Mouse (Mus musculus): Measurements from ENCODE around the gene Bcl11a. TPM values are rescaled to one million over a fixed set of nuclear protein-coding genes. Genes with fewer than 3 reads are reported as not detected.

Gene Bcl11a
- polyA plus RNA-seq, 1 experiment: 6.5 TPM

DNA sequence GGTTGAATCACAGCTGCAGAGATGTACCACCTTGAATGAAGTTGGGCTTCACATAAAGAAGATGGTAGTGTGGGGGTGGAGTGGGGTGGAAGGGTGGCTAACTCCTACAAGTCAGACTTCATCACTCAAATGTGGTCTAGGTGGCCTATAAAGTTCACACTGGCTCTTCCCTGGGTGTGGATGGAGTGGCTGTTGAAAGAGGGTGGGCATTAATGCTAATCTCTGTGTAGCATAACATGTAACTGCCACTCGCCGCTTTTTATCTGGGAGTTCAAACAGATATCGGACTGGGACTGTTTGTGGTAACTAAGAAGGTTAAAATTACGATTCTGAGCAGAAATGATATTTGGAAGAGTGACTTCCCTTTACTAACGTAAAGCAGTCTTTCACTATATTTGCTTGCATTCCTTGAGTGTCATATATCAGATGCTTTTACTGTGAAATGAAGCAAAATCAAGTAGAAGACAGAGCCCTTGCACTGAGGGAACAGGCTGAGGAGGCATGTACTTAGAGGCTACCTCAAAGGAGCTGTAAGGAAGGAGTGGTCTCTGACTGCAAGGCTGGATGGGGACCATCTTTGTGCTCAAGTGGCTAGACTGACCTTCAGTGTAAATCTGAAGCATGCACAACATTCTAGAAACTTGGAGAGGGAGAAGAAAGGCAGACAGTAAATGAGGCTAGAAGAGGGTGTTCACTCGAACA, 58.4 kb downstream of the Bcl11a start:
- H3K4me3 ChIP-seq (replicated peaks): peak overlapping the region; percentile 35
- H3K36me3 ChIP-seq (replicated peaks; ENCODE audit: low read length): peaks cover 4% of the 10 kb centered on the region
- TF ChIP-seq GATA1 (IDR thresholded peaks at IDR 0.05; ENCODE audit: borderline replicate concordance, low read length): no peak

DNA sequence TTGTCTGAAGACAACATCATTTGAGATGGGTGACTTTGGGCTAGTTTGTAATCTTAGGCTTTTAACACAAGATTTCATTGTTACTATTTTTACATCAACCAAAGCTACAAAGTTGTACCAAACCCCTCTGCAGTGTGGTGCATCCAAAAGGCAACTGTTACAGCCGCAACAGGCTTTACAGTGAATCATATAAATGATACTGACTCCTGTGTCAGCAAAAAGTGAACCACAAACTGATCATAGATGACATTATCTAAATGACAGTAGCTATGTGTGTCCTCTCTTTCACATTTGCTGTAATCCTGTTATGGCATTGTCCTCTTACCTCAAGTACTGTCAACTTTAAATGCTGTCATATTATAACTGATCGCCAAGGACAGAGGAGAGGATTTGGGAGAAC, 60.0 kb downstream of the Bcl11a start:
- Histone ChIP-seq H3K36me3 (replicated peaks; ENCODE audit: low read length) (peaks cover 4% of the 10 kb centered on the region), H3K4me1 (peaks cover 95% of the 10 kb centered on the region), H3K9me3 (no peaks in the 10 kb centered on the region), H3K4me3 (replicated peaks) (no peak overlapping the region), H3K27me3 (replicated peaks) (no peaks in the 10 kb centered on the region)
- TF ChIP-seq FLI1 (IDR thresholded peaks at IDR 0.05; ENCODE audit: low read length) (no peak), GATA1 (IDR thresholded peaks at IDR 0.05; ENCODE audit: borderline replicate concordance, low read length) (no peak)

More for the DNA sequence above, 58.4 kb downstream of the Bcl11a start:
- Histone ChIP-seq H3K27me3 (replicated peaks) (no peaks in the 10 kb centered on the region), H3K4me1 (peaks cover 94% of the 10 kb centered on the region), H3K9me3 (no peaks in the 10 kb centered on the region)

DNA sequence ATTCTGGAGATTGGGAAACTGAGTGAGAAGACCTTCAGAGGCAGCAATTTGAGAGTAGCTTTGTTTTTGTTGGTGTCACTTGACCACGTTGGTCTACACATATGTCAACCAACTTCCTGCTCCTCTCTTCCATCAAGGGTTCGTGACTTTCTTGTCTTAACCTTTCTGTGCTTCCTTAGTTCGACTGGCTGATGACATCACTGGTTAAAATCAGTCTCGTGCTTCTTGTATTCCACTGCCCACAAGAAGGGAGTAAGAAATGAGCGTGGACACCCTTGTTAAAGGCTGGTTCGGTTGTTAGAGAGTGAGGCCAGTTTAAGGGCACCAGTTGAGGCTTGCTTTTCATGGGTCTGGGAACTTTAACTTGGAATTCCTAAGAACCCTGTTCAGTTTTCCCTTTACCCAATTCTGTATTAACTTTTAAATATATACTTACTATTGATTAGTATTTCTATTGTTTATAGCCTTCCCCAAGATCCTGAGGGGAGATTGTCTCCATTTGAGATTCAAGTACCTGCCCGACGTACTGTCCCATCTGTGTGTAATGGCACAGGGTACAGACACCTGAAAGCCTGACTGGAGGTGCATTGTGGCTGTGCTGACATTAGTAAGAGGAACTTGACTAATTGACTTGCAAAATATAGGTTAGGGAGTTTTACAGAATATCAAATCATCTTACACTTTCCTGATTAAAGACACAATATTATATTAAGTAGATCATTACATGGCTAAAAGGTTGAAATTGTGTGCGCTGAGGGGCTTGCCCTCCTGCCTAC, 60.9 kb downstream of the Bcl11a start:
- Histone ChIP-seq H3K27me3 (replicated peaks) (no peaks in the 10 kb centered on the region), H3K9me3 (no peaks in the 10 kb centered on the region), H3K4me1 (peaks cover 89% of the 10 kb centered on the region), H3K36me3 (replicated peaks; ENCODE audit: low read length) (peaks cover 4% of the 10 kb centered on the region), H3K4me3 (replicated peaks) (peak overlapping the region; percentile 47)
- TF ChIP-seq FLI1 (IDR thresholded peaks at IDR 0.05; ENCODE audit: low read length): no peak
- no peak for TF ChIP-seq GATA1 (IDR thresholded peaks at IDR 0.05; ENCODE audit: borderline replicate concordance, low read length)

DNA sequence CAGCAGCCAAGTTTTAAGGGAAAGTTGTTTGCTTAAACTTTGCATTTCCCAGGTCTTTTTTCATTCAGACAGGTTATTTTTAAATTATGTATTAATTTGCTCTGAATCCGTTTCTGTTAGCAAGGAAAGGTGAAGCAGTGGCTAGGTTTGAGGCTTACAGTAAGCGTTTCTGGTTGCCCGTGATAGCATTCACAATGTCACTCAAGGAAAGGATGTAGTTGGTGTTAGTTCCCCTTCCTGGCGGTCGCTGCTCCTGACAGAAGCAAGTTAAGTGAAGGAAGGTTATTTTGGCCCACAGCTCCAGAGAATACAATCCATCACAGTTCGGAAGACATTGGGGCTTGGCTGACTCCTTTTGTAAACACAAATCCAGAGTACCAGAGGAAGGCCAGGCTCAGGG, 61.6 kb downstream of the Bcl11a start:
- TF ChIP-seq GATA1 (IDR thresholded peaks at IDR 0.05; ENCODE audit: borderline replicate concordance, low read length) (no peak; the same call in 2 of the 3 replicates), FLI1 (IDR thresholded peaks at IDR 0.05; ENCODE audit: low read length) (no peak)
- Histone ChIP-seq H3K27me3 (replicated peaks) (no peaks in the 10 kb centered on the region), H3K4me3 (replicated peaks) (peak overlapping the region; percentile 62), H3K9me3 (no peaks in the 10 kb centered on the region), H3K4me1 (peaks cover 91% of the 10 kb centered on the region), H3K36me3 (replicated peaks; ENCODE audit: low read length) (peaks cover 4% of the 10 kb centered on the region)

DNA sequence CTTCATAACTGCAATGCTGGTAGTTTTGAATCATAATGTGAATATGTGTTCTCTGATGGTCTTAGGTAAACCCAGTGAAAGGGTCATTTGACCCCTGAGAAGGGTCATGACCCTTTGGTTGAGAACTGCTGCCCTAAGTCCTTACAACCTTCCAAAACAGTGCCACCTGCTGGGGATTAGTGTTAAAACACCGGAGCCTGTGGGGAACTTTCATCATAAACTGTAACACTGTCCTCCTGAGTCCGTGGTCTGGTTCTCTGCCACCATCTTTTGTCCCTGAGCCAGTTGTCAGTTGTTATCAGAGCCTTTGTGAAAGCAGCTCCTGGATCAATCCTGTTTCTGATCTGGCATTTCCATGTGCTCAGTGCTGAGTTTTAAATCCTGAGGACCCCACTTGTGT, 62.1 kb downstream of the Bcl11a start:
- Histone ChIP-seq H3K4me1 (peaks cover 91% of the 10 kb centered on the region), H3K27me3 (replicated peaks) (no peaks in the 10 kb centered on the region), H3K9me3 (no peaks in the 10 kb centered on the region), H3K36me3 (replicated peaks; ENCODE audit: low read length) (peaks cover 4% of the 10 kb centered on the region), H3K4me3 (replicated peaks) (no peak overlapping the region)
- TF ChIP-seq GATA1 (IDR thresholded peaks at IDR 0.05; ENCODE audit: borderline replicate concordance, low read length): no peak
- no peak for TF ChIP-seq FLI1 (IDR thresholded peaks at IDR 0.05; ENCODE audit: low read length)

DNA sequence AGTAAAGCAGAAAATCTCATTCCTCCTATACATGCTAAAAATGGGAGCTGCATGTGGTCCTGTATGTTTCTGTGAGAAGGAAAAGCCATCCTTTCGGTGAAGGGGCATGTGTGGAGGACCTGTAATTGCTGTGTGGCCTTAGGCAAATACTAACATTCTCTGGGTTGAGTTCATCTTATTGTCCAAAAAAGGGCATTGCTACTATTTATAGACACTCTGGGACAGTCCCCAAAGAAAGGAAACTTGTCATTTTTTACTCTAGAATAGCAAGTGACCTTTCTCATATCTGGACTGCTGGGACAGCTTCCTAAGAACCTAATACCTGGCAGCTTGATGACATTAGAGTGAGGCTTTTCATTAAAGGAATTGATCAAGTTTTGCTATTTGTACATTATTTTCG, 63.1 kb downstream of the Bcl11a start:
- TF ChIP-seq FLI1 (IDR thresholded peaks at IDR 0.05; ENCODE audit: low read length): no peak
- Histone ChIP-seq H3K4me3 (replicated peaks) (no peak overlapping the region), H3K27me3 (replicated peaks) (no peaks in the 10 kb centered on the region), H3K4me1 (peaks cover 92% of the 10 kb centered on the region), H3K9me3 (no peaks in the 10 kb centered on the region), H3K36me3 (replicated peaks; ENCODE audit: low read length) (peaks cover 4% of the 10 kb centered on the region)

DNA sequence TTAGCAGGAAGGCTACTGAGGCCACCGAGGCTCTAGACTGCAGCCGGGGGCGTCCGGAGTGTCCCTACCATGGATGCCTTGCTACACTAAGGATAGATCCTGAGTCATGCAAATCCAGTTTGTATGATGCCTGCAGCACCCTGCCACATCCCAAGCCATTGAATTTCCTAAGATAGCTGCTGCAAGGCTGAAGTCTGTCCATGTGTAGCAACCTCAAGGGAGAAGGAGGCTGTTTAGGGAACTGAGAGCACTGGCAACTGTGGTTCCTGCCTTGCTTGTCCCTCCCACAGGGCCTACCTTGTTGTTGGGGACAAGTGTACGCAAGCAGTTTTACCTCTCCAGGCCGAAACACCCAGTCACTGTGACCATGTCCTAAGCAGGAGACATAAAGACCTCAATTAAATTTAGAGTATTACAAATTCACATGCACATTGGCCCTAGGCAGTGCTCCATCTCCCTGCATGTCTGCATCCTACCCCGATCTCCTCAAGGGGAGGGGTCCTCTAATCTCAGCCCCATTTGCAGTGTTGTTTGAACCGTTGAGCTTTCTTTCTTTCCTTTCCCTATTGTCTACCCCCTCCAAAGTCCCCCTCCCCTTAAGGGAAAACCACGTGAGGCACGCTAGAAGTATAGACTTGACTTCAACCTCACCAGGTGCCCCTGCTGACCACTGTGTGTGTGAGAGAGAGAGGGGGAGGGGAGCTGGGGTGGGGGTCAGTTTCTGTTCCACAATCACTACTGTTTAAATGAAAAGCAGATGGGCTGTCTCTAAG, 63.8 kb downstream of the Bcl11a start:
- H3K4me3 ChIP-seq (replicated peaks): peak overlapping the region; percentile 9
- no peaks in the 10 kb centered on the region for H3K9me3 ChIP-seq
- peaks cover 4% of the 10 kb centered on the region for H3K36me3 ChIP-seq (replicated peaks; ENCODE audit: low read length)
- peaks cover 92% of the 10 kb centered on the region for H3K4me1 ChIP-seq
- TF ChIP-seq FLI1 (IDR thresholded peaks at IDR 0.05; ENCODE audit: low read length) (no peak), GATA1 (IDR thresholded peaks at IDR 0.05; ENCODE audit: borderline replicate concordance, low read length) (no peak)
- no peaks in the 10 kb centered on the region for H3K27me3 ChIP-seq (replicated peaks)

DNA sequence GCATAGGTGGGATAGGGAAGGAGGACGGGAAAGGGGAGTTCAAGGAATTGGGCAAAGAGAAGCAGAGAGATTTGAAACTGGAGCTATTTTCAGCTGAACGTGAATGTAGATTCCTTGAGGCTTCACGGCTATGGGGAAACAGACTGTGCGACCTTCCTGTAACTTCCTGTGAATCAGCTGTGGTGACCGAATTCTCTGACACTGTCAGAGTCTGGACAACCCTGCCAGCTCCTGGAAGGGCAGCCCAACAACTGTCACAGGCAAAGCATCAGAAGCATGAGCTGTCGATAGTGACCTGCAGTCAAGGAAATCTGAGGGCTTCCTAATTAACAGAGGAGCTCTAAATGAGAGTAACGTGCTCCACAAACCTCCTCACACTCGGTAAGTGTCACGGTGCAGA, 64.5 kb downstream of the Bcl11a start:
- H3K4me1 ChIP-seq: peaks cover 91% of the 10 kb centered on the region
- no peaks in the 10 kb centered on the region for H3K9me3 ChIP-seq
- no peaks in the 10 kb centered on the region for H3K27me3 ChIP-seq (replicated peaks)
- H3K36me3 ChIP-seq (replicated peaks; ENCODE audit: low read length): peaks cover 4% of the 10 kb centered on the region
- TF ChIP-seq GATA1 (IDR thresholded peaks at IDR 0.05; ENCODE audit: borderline replicate concordance, low read length) (no peak), FLI1 (IDR thresholded peaks at IDR 0.05; ENCODE audit: low read length) (no peak)
- no peak overlapping the region for H3K4me3 ChIP-seq (replicated peaks)

DNA sequence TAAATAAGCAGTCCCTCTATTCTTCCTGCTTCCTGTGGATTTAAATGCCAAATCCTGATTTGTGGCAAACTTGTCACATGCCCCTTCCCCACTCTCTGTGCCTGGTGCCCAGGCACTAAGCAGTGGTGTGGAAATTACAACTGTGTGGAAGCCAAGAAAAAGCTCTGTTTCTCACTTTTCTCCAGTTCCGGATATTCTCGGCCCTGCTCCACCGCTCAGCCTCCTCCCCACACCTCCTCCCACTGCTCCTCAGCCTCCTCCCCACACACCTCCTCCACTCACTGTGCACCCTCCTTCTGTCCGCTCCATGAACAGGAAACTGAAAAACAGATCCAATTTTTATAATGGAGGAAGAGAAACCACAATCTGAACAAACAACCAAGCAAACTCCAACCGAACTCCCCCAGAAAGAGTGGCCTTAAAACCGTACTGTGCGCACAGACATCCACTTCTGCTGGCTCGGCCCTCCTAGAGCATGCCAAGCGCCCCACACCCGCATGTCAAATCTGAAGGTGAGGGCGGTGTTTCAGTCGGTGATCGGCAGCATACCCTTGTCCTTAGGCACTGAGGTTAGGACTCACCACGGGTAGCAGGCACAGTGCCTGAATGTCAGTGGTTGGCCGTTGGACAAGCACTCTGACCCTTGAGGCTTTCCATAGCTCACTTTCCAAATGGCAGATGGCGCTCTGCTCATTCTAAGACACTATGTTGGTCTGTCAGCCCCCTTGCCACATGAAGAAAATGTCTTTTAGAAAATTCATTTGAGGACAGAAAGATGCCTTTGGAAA, 66.5 kb downstream of the Bcl11a start:
- TF ChIP-seq GATA1 (IDR thresholded peaks at IDR 0.05; ENCODE audit: borderline replicate concordance, low read length) (no peak), FLI1 (IDR thresholded peaks at IDR 0.05; ENCODE audit: low read length) (no peak)
- Histone ChIP-seq H3K4me1 (peaks cover 81% of the 10 kb centered on the region), H3K27me3 (replicated peaks) (no peaks in the 10 kb centered on the region), H3K36me3 (replicated peaks; ENCODE audit: low read length) (peaks cover 4% of the 10 kb centered on the region), H3K9me3 (no peaks in the 10 kb centered on the region), H3K4me3 (replicated peaks) (no peak overlapping the region)

Data from megakaryocyte, embryonic 14.5 days (primary cell).